Mouse (Mus musculus): Measurements from ENCODE around the gene Focad. TPM values are rescaled to one million over a fixed set of nuclear protein-coding genes. Genes with fewer than 3 reads are reported as not detected.
A peak's percentile ranks its signal among the peaks of the same experiment; 100 is the strongest.

Gene Focad
- polyA plus RNA-seq, 1 experiment = 22.5 TPM

DNA sequence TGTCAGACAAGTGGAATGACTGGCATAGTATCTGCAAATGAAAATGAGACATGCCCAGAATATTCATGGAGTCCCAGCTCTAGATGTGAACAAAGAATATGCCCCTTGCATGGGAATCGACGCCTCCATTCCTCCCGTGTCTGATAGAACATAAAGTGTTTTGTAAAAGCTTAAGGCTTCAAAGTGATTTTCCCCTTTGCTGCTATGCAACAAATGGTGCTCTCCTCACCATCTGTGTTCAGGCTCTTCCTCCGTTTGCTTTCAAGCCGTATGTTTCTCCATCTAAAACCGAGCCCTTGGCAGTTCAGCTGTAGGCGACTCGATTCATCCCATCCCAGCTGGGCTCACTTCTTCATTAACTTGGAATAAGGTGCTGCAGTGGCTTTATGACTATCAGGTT lies 251.5 kb downstream of the Focad start:
- Histone ChIP-seq H3K9me3 (replicated peaks; ENCODE audit: control insufficient read depth, insufficient read depth, low read length, poor library complexity, severe bottlenecking) (no peaks in the 10 kb centered on the region), H3K27ac (ENCODE audit: insufficient read depth, low read length) (no peak overlapping the region), H3K27me3 (ENCODE audit: control insufficient read depth, insufficient read depth, low read length, poor library complexity, severe bottlenecking) (no peaks in the 10 kb centered on the region), H3K9ac (ENCODE audit: low read depth, poor library complexity, severe bottlenecking) (no peak overlapping the region), H3K4me1 (ENCODE audit: control insufficient read depth, insufficient read depth, low read length) (no peaks in the 10 kb centered on the region), H3K36me3 (ENCODE audit: control insufficient read depth, insufficient read depth, low read length, poor library complexity, severe bottlenecking) (no peaks in the 10 kb centered on the region), H3K4me3 (ENCODE audit: low read depth, low read length) (no peak overlapping the region)
- TF ChIP-seq POLR2A (IDR thresholded peaks at IDR 0.05; ENCODE audit: insufficient read depth, low read length) (no peak), CTCF (IDR thresholded peaks at IDR 0.05; ENCODE audit: low read depth, low read length) (no peak), EP300 (IDR thresholded peaks at IDR 0.05; ENCODE audit: insufficient read depth, low read depth, low read length) (no peak)

- no peaks in the 10 kb centered on the region for H3K4me1 ChIP-seq (ENCODE audit: control insufficient read depth, insufficient read depth, low read length)
- TF ChIP-seq POLR2A (IDR thresholded peaks at IDR 0.05; ENCODE audit: insufficient read depth, low read length) (no peak), EP300 (IDR thresholded peaks at IDR 0.05; ENCODE audit: insufficient read depth, low read depth, low read length) (no peak), CTCF (IDR thresholded peaks at IDR 0.05; ENCODE audit: low read depth, low read length) (peak; percentile 62)
- H3K9ac ChIP-seq (ENCODE audit: low read depth, poor library complexity, severe bottlenecking) = no peak overlapping the region
- H3K36me3 ChIP-seq (ENCODE audit: control insufficient read depth, insufficient read depth, low read length, poor library complexity, severe bottlenecking) = no peaks in the 10 kb centered on the region
- H3K27ac ChIP-seq (ENCODE audit: insufficient read depth, low read length) = no peak overlapping the region
- no peaks in the 10 kb centered on the region for H3K27me3 ChIP-seq (ENCODE audit: control insufficient read depth, insufficient read depth, low read length, poor library complexity, severe bottlenecking)
- no peak overlapping the region for H3K4me3 ChIP-seq (ENCODE audit: low read depth, low read length)
- no peaks in the 10 kb centered on the region for H3K9me3 ChIP-seq (replicated peaks; ENCODE audit: control insufficient read depth, insufficient read depth, low read length, poor library complexity, severe bottlenecking)
Observed at GRCm38 (mm10) chr4:88350910-88351309, 256.5 kb downstream of the Focad start.

DNA sequence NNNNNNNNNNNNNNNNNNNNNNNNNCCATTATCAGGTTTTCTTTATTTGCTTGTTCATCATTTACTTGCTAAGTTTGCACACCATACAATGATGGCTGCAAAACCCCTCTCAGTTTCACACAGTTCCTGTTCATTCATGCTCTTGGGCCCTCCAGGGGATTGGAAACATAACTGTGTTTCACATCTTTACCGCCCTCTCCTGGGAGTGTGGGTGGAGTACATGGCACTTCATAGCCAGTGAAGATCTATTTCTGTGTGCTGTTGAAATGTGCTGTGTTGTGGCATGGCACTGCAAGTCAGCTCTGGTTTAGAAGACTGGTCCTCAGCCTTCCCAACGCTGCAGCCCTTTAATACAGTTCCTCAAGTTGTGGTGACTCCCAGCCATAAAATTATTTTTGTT lies 262.2 kb downstream of the Focad start:
- no peaks in the 10 kb centered on the region for H3K36me3 ChIP-seq (ENCODE audit: control insufficient read depth, insufficient read depth, low read length, poor library complexity, severe bottlenecking)
- no peak overlapping the region for H3K4me3 ChIP-seq (ENCODE audit: low read depth, low read length)
- H3K4me1 ChIP-seq (ENCODE audit: control insufficient read depth, insufficient read depth, low read length) = no peaks in the 10 kb centered on the region
- TF ChIP-seq EP300 (IDR thresholded peaks at IDR 0.05; ENCODE audit: insufficient read depth, low read depth, low read length) (no peak), CTCF (IDR thresholded peaks at IDR 0.05; ENCODE audit: low read depth, low read length) (no peak), POLR2A (IDR thresholded peaks at IDR 0.05; ENCODE audit: insufficient read depth, low read length) (no peak)
- no peak overlapping the region for H3K27ac ChIP-seq (ENCODE audit: insufficient read depth, low read length)
- H3K9ac ChIP-seq (ENCODE audit: low read depth, poor library complexity, severe bottlenecking) = no peak overlapping the region
- no peaks in the 10 kb centered on the region for H3K27me3 ChIP-seq (ENCODE audit: control insufficient read depth, insufficient read depth, low read length, poor library complexity, severe bottlenecking)
- no peaks in the 10 kb centered on the region for H3K9me3 ChIP-seq (replicated peaks; ENCODE audit: control insufficient read depth, insufficient read depth, low read length, poor library complexity, severe bottlenecking)

GRCm38 (mm10) chr4:88357431-88357830 lies 263.0 kb downstream of the Focad start:
- Histone ChIP-seq H3K4me1 (ENCODE audit: control insufficient read depth, insufficient read depth, low read length) (no peaks in the 10 kb centered on the region), H3K9me3 (replicated peaks; ENCODE audit: control insufficient read depth, insufficient read depth, low read length, poor library complexity, severe bottlenecking) (no peaks in the 10 kb centered on the region), H3K9ac (ENCODE audit: low read depth, poor library complexity, severe bottlenecking) (no peak overlapping the region)

DNA sequence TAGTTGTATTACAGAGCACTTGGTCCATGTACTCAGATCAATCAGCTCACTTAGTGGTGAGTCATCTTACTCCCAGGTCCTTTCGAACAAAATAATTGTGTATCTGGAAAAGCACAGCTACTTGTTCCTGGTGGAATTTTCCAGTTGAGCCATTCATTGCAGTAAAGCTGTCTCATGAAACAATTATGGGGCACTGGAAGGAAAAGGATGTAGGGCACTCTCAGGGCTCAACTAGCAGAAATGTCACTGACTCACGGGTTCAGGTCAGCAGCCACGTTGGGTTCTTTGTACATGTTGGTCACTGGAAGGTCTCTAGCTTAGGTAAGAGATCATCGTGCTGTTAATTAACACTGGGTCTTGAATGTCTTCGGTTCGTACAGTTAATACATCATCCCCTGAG lies 275.5 kb downstream of the Focad start:
- H3K9me3 ChIP-seq (replicated peaks; ENCODE audit: control insufficient read depth, insufficient read depth, low read length, poor library complexity, severe bottlenecking) = no peaks in the 10 kb centered on the region
- H3K36me3 ChIP-seq (ENCODE audit: control insufficient read depth, insufficient read depth, low read length, poor library complexity, severe bottlenecking) = no peaks in the 10 kb centered on the region
- H3K4me1 ChIP-seq (ENCODE audit: control insufficient read depth, insufficient read depth, low read length) = no peaks in the 10 kb centered on the region
- TF ChIP-seq CTCF (IDR thresholded peaks at IDR 0.05; ENCODE audit: low read depth, low read length) (no peak), POLR2A (IDR thresholded peaks at IDR 0.05; ENCODE audit: insufficient read depth, low read length) (no peak), EP300 (IDR thresholded peaks at IDR 0.05; ENCODE audit: insufficient read depth, low read depth, low read length) (no peak)
- H3K27ac ChIP-seq (ENCODE audit: insufficient read depth, low read length) = no peak overlapping the region
- no peaks in the 10 kb centered on the region for H3K27me3 ChIP-seq (ENCODE audit: control insufficient read depth, insufficient read depth, low read length, poor library complexity, severe bottlenecking)
- no peak overlapping the region for H3K9ac ChIP-seq (ENCODE audit: low read depth, poor library complexity, severe bottlenecking)
- H3K4me3 ChIP-seq (ENCODE audit: low read depth, low read length) = no peak overlapping the region

More at GRCm38 (mm10) chr4:88357431-88357830, 263.0 kb downstream of the Focad start:
- no peaks in the 10 kb centered on the region for H3K27me3 ChIP-seq (ENCODE audit: control insufficient read depth, insufficient read depth, low read length, poor library complexity, severe bottlenecking)
- no peak overlapping the region for H3K27ac ChIP-seq (ENCODE audit: insufficient read depth, low read length)
- TF ChIP-seq POLR2A (IDR thresholded peaks at IDR 0.05; ENCODE audit: insufficient read depth, low read length) (no peak), CTCF (IDR thresholded peaks at IDR 0.05; ENCODE audit: low read depth, low read length) (no peak), EP300 (IDR thresholded peaks at IDR 0.05; ENCODE audit: insufficient read depth, low read depth, low read length) (no peak)
- no peak overlapping the region for H3K4me3 ChIP-seq (ENCODE audit: low read depth, low read length)
- H3K36me3 ChIP-seq (ENCODE audit: control insufficient read depth, insufficient read depth, low read length, poor library complexity, severe bottlenecking) = no peaks in the 10 kb centered on the region

GRCm38 (mm10) chr4:88370819-88371218 lies 276.4 kb downstream of the Focad start:
- no peaks in the 10 kb centered on the region for H3K9me3 ChIP-seq (replicated peaks; ENCODE audit: control insufficient read depth, insufficient read depth, low read length, poor library complexity, severe bottlenecking)
- no peaks in the 10 kb centered on the region for H3K4me1 ChIP-seq (ENCODE audit: control insufficient read depth, insufficient read depth, low read length)
- no peaks in the 10 kb centered on the region for H3K36me3 ChIP-seq (ENCODE audit: control insufficient read depth, insufficient read depth, low read length, poor library complexity, severe bottlenecking)
- no peak overlapping the region for H3K27ac ChIP-seq (ENCODE audit: insufficient read depth, low read length)
- H3K27me3 ChIP-seq (ENCODE audit: control insufficient read depth, insufficient read depth, low read length, poor library complexity, severe bottlenecking) = no peaks in the 10 kb centered on the region
- no peak overlapping the region for H3K4me3 ChIP-seq (ENCODE audit: low read depth, low read length)
- no peak overlapping the region for H3K9ac ChIP-seq (ENCODE audit: low read depth, poor library complexity, severe bottlenecking)
- no peak for TF ChIP-seq CTCF (IDR thresholded peaks at IDR 0.05; ENCODE audit: low read depth, low read length)
- no peak for TF ChIP-seq POLR2A (IDR thresholded peaks at IDR 0.05; ENCODE audit: insufficient read depth, low read length)
- TF ChIP-seq EP300 (IDR thresholded peaks at IDR 0.05; ENCODE audit: insufficient read depth, low read depth, low read length) = no peak

Data from ES-Bruce4 (cell line).